Mouse (Mus musculus) neural tube, embryonic 14.5 days (tissue): ENCODE data around the gene Cenpv. TPM values are rescaled to one million over a fixed set of nuclear protein-coding genes. Genes with fewer than 3 reads are reported as not detected.

Experiments
- ATAC-seq: fragments of 200-750 bp; cut with Nextera tagmentation; 2 replicates; pipeline ENCODE4 v1.8.0; 2017; ENCODE audit warnings: low read depth, mild to moderate bottlenecking, moderate TSS enrichment, moderate library complexity
- H3K27ac ChIP-seq: fragments of 300-500 bp; sonication (generic); 2 replicates; pipeline ENCODE4 v1.5.1; 2014; ENCODE audit warnings: low read depth, mild to moderate bottlenecking, control low read depth, low read length, moderate library complexity, mixed read lengths
- H3K27me3 ChIP-seq: fragments of 300-500 bp; sonication (generic); 2 replicates; pipeline ENCODE4 v1.6.1; 2014; ENCODE audit warnings: low read length; ENCODE audit not compliant: control insufficient read depth, insufficient read depth
- H3K36me3 ChIP-seq: fragments of 300-500 bp; sonication (generic); 2 replicates; pipeline ENCODE4 v1.6.1; 2014; ENCODE audit warnings: low read length, mixed read lengths; ENCODE audit not compliant: control insufficient read depth, insufficient read depth
- H3K4me1 ChIP-seq: fragments of 300-500 bp; sonication (generic); 2 replicates; pipeline ENCODE4 v1.6.1; 2014; ENCODE audit warnings: low read length; ENCODE audit not compliant: control insufficient read depth, insufficient read depth
- H3K4me2 ChIP-seq: fragments of 300-500 bp; sonication (generic); 2 replicates; pipeline ENCODE4 v1.6.1; 2014; ENCODE audit warnings: mild to moderate bottlenecking, low read depth, low read length, control low read depth
- H3K4me3 ChIP-seq: fragments of 300-500 bp; sonication (generic); 2 replicates; pipeline ENCODE4 v1.5.1; 2014; ENCODE audit warnings: low read depth, low read length, control low read depth, mixed read lengths
- H3K9ac ChIP-seq: fragments of 300-500 bp; sonication (generic); replicated peaks from 2 replicates; pipeline ENCODE4 v1.6.1; 2014; ENCODE audit warnings: low read depth, mild to moderate bottlenecking, control low read depth, low read length, mixed read lengths
- H3K9me3 ChIP-seq: fragments of 300-500 bp; sonication (generic); 2 replicates; pipeline ENCODE4 v1.6.1; 2016; ENCODE audit warnings: low read length; ENCODE audit not compliant: control insufficient read depth
- WGBS: fragments of 180-500 bp; shearing (Covaris S2); extraction: QIAGEN DNeasy Blood & Tissue Kit; methylation state at CpG from one replicate; pipeline ENCODE4 v1.1.7; 2014; 5-methylcytosine and 5-hydroxymethylcytosine counted together
- polyA plus RNA-seq: library from polyadenylated mRNA; unstranded; fragments of >200 nt; fragmentation: Nextera tagmentation; extraction: Ambion mirVana; gene quantifications from 2 replicates; pipeline ENCODE4 v1.2.1, GENCODE M21; 2014

Cenpv gene
- polyA plus RNA-seq, 1 experiment from 2014 or later = 73.1 TPM

GRCm38 (mm10) chr11:62573959-62574702 is 35.1 kb upstream of the Cenpv start, which contains the start of gene Trpv2:
Gene Trpv2, plus strand, starts transcription at chr11:62574486.
- H3K9me3 ChIP-seq = no peaks in the 10 kb centered on the region
- 0 out of 2 replicates have a peak within 1 kb of the TSS, but pooled peaks have one; percentile 59 for H3K9ac ChIP-seq
- no peaks in the 10 kb centered on the region for H3K4me1 ChIP-seq
- H3K4me3 ChIP-seq = peak within 1 kb of the TSS; percentile 47
- H3K27me3 ChIP-seq = no peaks in the 10 kb centered on the region
- no peaks in the 10 kb centered on the region for H3K36me3 ChIP-seq
- no peak for ATAC-seq
- WGBS = 87% methylated on average over 6 of the region's 6 CpGs
- H3K4me2 ChIP-seq = peak within 1 kb of the TSS; percentile 72
- H3K27ac ChIP-seq = no peak within 1 kb of the TSS

- WGBS = 67% methylated on average over 3 of the region's 3 CpGs
- Histone ChIP-seq H3K4me2 (no peak overlapping the region), H3K27ac (no peak overlapping the region), H3K4me1 (no peaks in the 10 kb centered on the region), H3K9ac (no peak overlapping the region), H3K9me3 (no peaks in the 10 kb centered on the region), H3K4me3 (no peak overlapping the region), H3K27me3 (no peaks in the 10 kb centered on the region), H3K36me3 (no peaks in the 10 kb centered on the region)
- no peak for ATAC-seq
These were observed 29.2 kb upstream of the Cenpv start for GRCm38 (mm10) chr11:62568300-62568699.

- Histone ChIP-seq H3K4me3 (no peak overlapping the region), H3K27ac (no peak overlapping the region), H3K4me1 (no peaks in the 10 kb centered on the region), H3K9ac (no peak overlapping the region), H3K27me3 (no peaks in the 10 kb centered on the region), H3K9me3 (no peaks in the 10 kb centered on the region), H3K36me3 (no peaks in the 10 kb centered on the region), H3K4me2 (no peak overlapping the region)
- 83% methylated on average over 1 of the region's 1 CpGs for WGBS
- ATAC-seq = no peak
These were observed 27.1 kb upstream of the Cenpv start for GRCm38 (mm10) chr11:62566211-62566610.

- H3K4me3 ChIP-seq = no peak overlapping the region
- no peaks in the 10 kb centered on the region for H3K36me3 ChIP-seq
- H3K4me2 ChIP-seq = no peak overlapping the region
- no peaks in the 10 kb centered on the region for H3K4me1 ChIP-seq
- H3K9ac ChIP-seq = no peak overlapping the region
- ATAC-seq = no peak
- WGBS = 78% methylated on average over 7 of the region's 7 CpGs
- H3K27me3 ChIP-seq = no peaks in the 10 kb centered on the region
- no peak overlapping the region for H3K27ac ChIP-seq
- no peaks in the 10 kb centered on the region for H3K9me3 ChIP-seq
These were observed 26.7 kb upstream of the Cenpv start for GRCm38 (mm10) chr11:62565747-62566146.

- 92% methylated on average over 2 of the region's 2 CpGs for WGBS
These were observed 24.5 kb upstream of the Cenpv start for GRCm38 (mm10) chr11:62563590-62563989.

GRCm38 (mm10) chr11:62560463-62561016 is 21.5 kb upstream of the Cenpv start:
- H3K27me3 ChIP-seq = no peaks in the 10 kb centered on the region
- H3K9ac ChIP-seq = no peak overlapping the region
- no peaks in the 10 kb centered on the region for H3K9me3 ChIP-seq
- H3K4me1 ChIP-seq = no peaks in the 10 kb centered on the region; the same call in 1 of the 2 replicates
- peak overlapping the region; percentile 22; the same call in 1 of the 2 replicates for H3K4me3 ChIP-seq
- H3K27ac ChIP-seq = no peak overlapping the region
- no peak for ATAC-seq
- no peaks in the 10 kb centered on the region for H3K36me3 ChIP-seq
- peak overlapping the region; percentile 44 for H3K4me2 ChIP-seq
- WGBS = 31% methylated on average over 43 of the region's 43 CpGs

More at GRCm38 (mm10) chr11:62563590-62563989, 24.5 kb upstream of the Cenpv start:
- no peaks in the 10 kb centered on the region for H3K9me3 ChIP-seq
- no peak overlapping the region for H3K27ac ChIP-seq
- no peaks in the 10 kb centered on the region for H3K27me3 ChIP-seq
- no peak overlapping the region for H3K9ac ChIP-seq
- H3K36me3 ChIP-seq = no peaks in the 10 kb centered on the region
- ATAC-seq = no peak
- no peak overlapping the region for H3K4me2 ChIP-seq
- H3K4me3 ChIP-seq = no peak overlapping the region
- H3K4me1 ChIP-seq = no peaks in the 10 kb centered on the region

GRCm38 (mm10) chr11:62558961-62559646 is 20.0 kb upstream of the Cenpv start:
- H3K27ac ChIP-seq = no peak overlapping the region

GRCm38 (mm10) chr11:62558152-62558551 is 19.1 kb upstream of the Cenpv start:
- no peak for ATAC-seq
- H3K36me3 ChIP-seq = peaks cover 9% of the 10 kb centered on the region
- 87% methylated on average over 2 of the region's 2 CpGs for WGBS

More at GRCm38 (mm10) chr11:62558961-62559646, 20.0 kb upstream of the Cenpv start:
- Histone ChIP-seq H3K4me2 (no peak overlapping the region), H3K9ac (no peak overlapping the region), H3K9me3 (no peaks in the 10 kb centered on the region), H3K4me1 (peaks cover 12% of the 10 kb centered on the region), H3K27me3 (no peaks in the 10 kb centered on the region), H3K36me3 (no peaks in the 10 kb centered on the region; the same call in 1 of the 2 replicates), H3K4me3 (no peak overlapping the region)
- 76% methylated on average over 6 of the region's 6 CpGs for WGBS
- ATAC-seq = no peak

GRCm38 (mm10) chr11:62557205-62557604 is 18.1 kb upstream of the Cenpv start:
- Histone ChIP-seq H3K4me1 (peaks cover 22% of the 10 kb centered on the region), H3K36me3 (peaks cover 10% of the 10 kb centered on the region), H3K4me3 (no peak overlapping the region), H3K27me3 (no peaks in the 10 kb centered on the region), H3K4me2 (no peak overlapping the region), H3K9ac (no peak overlapping the region), H3K27ac (no peak overlapping the region), H3K9me3 (no peaks in the 10 kb centered on the region)
- WGBS = 73% methylated on average over 5 of the region's 5 CpGs
- no peak for ATAC-seq

More at GRCm38 (mm10) chr11:62558152-62558551, 19.1 kb upstream of the Cenpv start:
- Histone ChIP-seq H3K9ac (no peak overlapping the region), H3K9me3 (no peaks in the 10 kb centered on the region), H3K4me1 (peaks cover 22% of the 10 kb centered on the region), H3K27ac (no peak overlapping the region), H3K27me3 (no peaks in the 10 kb centered on the region), H3K4me2 (no peak overlapping the region), H3K4me3 (no peak overlapping the region)
